Mouse (Mus musculus): ENCODE data around the gene Sumo2.

DNA sequence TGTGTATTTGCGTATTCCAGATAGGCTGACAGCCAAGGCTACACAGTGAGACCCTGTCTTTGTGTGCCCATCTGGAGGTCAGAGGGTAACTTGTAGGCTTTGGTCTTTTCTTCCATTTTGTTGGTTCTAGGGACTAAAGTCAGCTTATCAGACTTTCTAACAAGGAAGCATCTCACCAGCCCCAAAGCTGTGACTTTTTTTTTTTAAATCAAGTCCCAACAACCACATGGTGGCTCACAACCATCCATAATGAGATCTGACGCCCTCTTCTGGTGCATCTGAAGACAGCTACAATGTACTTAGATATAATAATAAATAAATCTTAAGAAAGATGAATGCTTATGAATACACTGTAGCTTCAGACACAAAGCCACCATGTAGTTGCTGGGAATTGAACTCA is 2.0 kb upstream of the Sumo2 start:
- TF ChIP-seq CTCF (IDR thresholded peaks at IDR 0.05) (peak; percentile 48), POLR2A (IDR thresholded peaks at IDR 0.05; ENCODE audit: insufficient read depth, low read depth, low read length) (no peak), EP300 (IDR thresholded peaks at IDR 0.05; ENCODE audit: insufficient read depth, low read depth, low read length) (no peak)

Measured in heart, adult 2 months (tissue).